Mouse (Mus musculus): Measurements from ENCODE around the gene Smurf2.

The Smurf2 gene

GRCm38 (mm10) chr11:106907253-106907652, 13.3 kb downstream of the Smurf2 start:
- DNase-seq (ENCODE audit: low read depth, low spot score): no peak

GRCm38 (mm10) chr11:106905707-106906106, 14.8 kb downstream of the Smurf2 start:
- DNase-seq (ENCODE audit: low read depth, low spot score): no peak

- DNase-seq (ENCODE audit: low read depth, low spot score): no peak
These were observed 20.7 kb downstream of the Smurf2 start for GRCm38 (mm10) chr11:106899804-106900203.

GRCm38 (mm10) chr11:106896561-106897168, 23.9 kb downstream of the Smurf2 start:
- DNase-seq (ENCODE audit: low read depth, low spot score): no peak

- no peak for DNase-seq (ENCODE audit: low read depth, low spot score)
These were observed 36.9 kb downstream of the Smurf2 start for GRCm38 (mm10) chr11:106883656-106884055.

- DNase-seq (ENCODE audit: low read depth, low spot score): no peak
These were observed 47.9 kb downstream of the Smurf2 start for GRCm38 (mm10) chr11:106872650-106873049.

- DNase-seq (ENCODE audit: low read depth, low spot score): no peak
These were observed 69.1 kb downstream of the Smurf2 start for GRCm38 (mm10) chr11:106851438-106851837.

- DNase-seq (ENCODE audit: low read depth, low spot score): no peak
These were observed 78.5 kb downstream of the Smurf2 start for GRCm38 (mm10) chr11:106842002-106842401.

GRCm38 (mm10) chr11:106828079-106828478, 92.4 kb downstream of the Smurf2 start:
- DNase-seq (ENCODE audit: low read depth, low spot score): no peak

GRCm38 (mm10) chr11:106824403-106824802, 96.1 kb downstream of the Smurf2 start:
- no peak for DNase-seq (ENCODE audit: low read depth, low spot score)

GRCm38 (mm10) chr11:106823741-106824140, 96.8 kb downstream of the Smurf2 start:
- no peak for DNase-seq (ENCODE audit: low read depth, low spot score)

GRCm38 (mm10) chr11:106822911-106823310, 97.6 kb downstream of the Smurf2 start:
- no peak for DNase-seq (ENCODE audit: low read depth, low spot score)

GRCm38 (mm10) chr11:106822491-106822890, 98.0 kb downstream of the Smurf2 start:
- no peak for DNase-seq (ENCODE audit: low read depth, low spot score)

GRCm38 (mm10) chr11:106821397-106821796, 99.1 kb downstream of the Smurf2 start:
- DNase-seq (ENCODE audit: low read depth, low spot score): no peak

- DNase-seq (ENCODE audit: low read depth, low spot score): no peak
These were observed 99.5 kb downstream of the Smurf2 start for GRCm38 (mm10) chr11:106820972-106821371.

- DNase-seq (ENCODE audit: low read depth, low spot score): no peak
These were observed 100.3 kb downstream of the Smurf2 start for GRCm38 (mm10) chr11:106820252-106820651.

- no peak for DNase-seq (ENCODE audit: low read depth, low spot score)
These were observed 100.9 kb downstream of the Smurf2 start for GRCm38 (mm10) chr11:106819595-106819994.

GRCm38 (mm10) chr11:106818341-106818740, 102.2 kb downstream of the Smurf2 start:
- DNase-seq (ENCODE audit: low read depth, low spot score): no peak

- DNase-seq (ENCODE audit: low read depth, low spot score): no peak
These were observed 102.7 kb downstream of the Smurf2 start for GRCm38 (mm10) chr11:106817808-106818207.

GRCm38 (mm10) chr11:106817156-106817555, 103.4 kb downstream of the Smurf2 start:
- no peak for DNase-seq (ENCODE audit: low read depth, low spot score)

GRCm38 (mm10) chr11:106816316-106816715, 104.2 kb downstream of the Smurf2 start:
- no peak for DNase-seq (ENCODE audit: low read depth, low spot score)

- DNase-seq (ENCODE audit: low read depth, low spot score): no peak
These were observed 104.8 kb downstream of the Smurf2 start for GRCm38 (mm10) chr11:106815761-106816160.

- no peak for DNase-seq (ENCODE audit: low read depth, low spot score)
These were observed 105.2 kb downstream of the Smurf2 start for GRCm38 (mm10) chr11:106815331-106815730.
